Mouse (Mus musculus): ENCODE results near the gene Abcc5. TPM values are rescaled to one million over a fixed set of nuclear protein-coding genes. Genes with fewer than 3 reads are reported as not detected.

Gene Abcc5
- polyA plus RNA-seq, 2 experiments, result 14.5 to 22.8 TPM

GRCm38 (mm10) chr16:20357837-20358236 lies 68.4 kb downstream of the Abcc5 start:
- Histone ChIP-seq H3K27me3 (ENCODE audit: control insufficient read depth, insufficient read depth, low read length) (no peaks in the 10 kb centered on the region), H3K4me3 (ENCODE audit: insufficient read depth in 1 of 2, low read depth in 2 of 2, low read length in 2 of 2) (no peak overlapping the region), H3K9ac (replicated peaks) (no peak overlapping the region), H3K36me3 (replicated peaks; ENCODE audit: control insufficient read depth, insufficient read depth, low read depth) (peaks cover 9% of the 10 kb centered on the region), H3K27ac (no peak overlapping the region), H3K4me1 (replicated peaks; ENCODE audit: control insufficient read depth in 2 of 2, insufficient read depth in 2 of 2, low read length in 1 of 2) (no peaks in the 10 kb centered on the region; a peak in 1 of 4 replicates), H3K9me3 (ENCODE audit: control insufficient read depth, low read length) (no peaks in the 10 kb centered on the region), H3K4me2 (ENCODE audit: low read depth) (no peak overlapping the region)
- WGBS (ENCODE audit: insufficient replicate concordance), result 68% methylated on average over 5 of the region's 5 CpGs
- ATAC-seq (ENCODE audit: insufficient read depth) (no peak), DNase-seq (ENCODE audit: low read depth in 3 of 3, low spot score in 3 of 3) (no peak)
- TF ChIP-seq CTCF (IDR thresholded peaks at IDR 0.05; ENCODE audit: low read depth) (no peak), EP300 (IDR thresholded peaks at IDR 0.05; ENCODE audit: low read depth) (no peak)

GRCm38 (mm10) chr16:20354762-20355161 lies 71.4 kb downstream of the Abcc5 start:
- Histone ChIP-seq H3K36me3 (replicated peaks; ENCODE audit: control insufficient read depth, insufficient read depth, low read depth) (peaks cover 9% of the 10 kb centered on the region), H3K27me3 (ENCODE audit: control insufficient read depth, insufficient read depth, low read length) (no peaks in the 10 kb centered on the region), H3K9me3 (ENCODE audit: control insufficient read depth, low read length) (no peaks in the 10 kb centered on the region), H3K4me3 (ENCODE audit: insufficient read depth in 1 of 2, low read depth in 2 of 2, low read length in 2 of 2) (no peak overlapping the region), H3K9ac (replicated peaks) (no peak overlapping the region), H3K27ac (no peak overlapping the region), H3K4me1 (replicated peaks; ENCODE audit: control insufficient read depth in 2 of 2, insufficient read depth in 2 of 2, low read length in 1 of 2) (no peaks in the 10 kb centered on the region; a peak in 1 of 4 replicates), H3K4me2 (ENCODE audit: low read depth) (no peak overlapping the region)
- DNase-seq (ENCODE audit: low read depth in 3 of 3, low spot score in 3 of 3), result no peak
- ATAC-seq (ENCODE audit: insufficient read depth), result no peak
- WGBS (ENCODE audit: insufficient replicate concordance), result 72% methylated on average over 2 of the region's 2 CpGs
- TF ChIP-seq EP300 (IDR thresholded peaks at IDR 0.05; ENCODE audit: low read depth), result no peak
- TF ChIP-seq CTCF (IDR thresholded peaks at IDR 0.05; ENCODE audit: low read depth), result no peak

GRCm38 (mm10) chr16:20354011-20354410 lies 72.2 kb downstream of the Abcc5 start:
- no peaks in the 10 kb centered on the region for H3K27me3 ChIP-seq (ENCODE audit: control insufficient read depth, insufficient read depth, low read length)
- ATAC-seq (ENCODE audit: insufficient read depth), result no peak
- H3K9me3 ChIP-seq (ENCODE audit: control insufficient read depth, low read length), result no peaks in the 10 kb centered on the region
- H3K36me3 ChIP-seq (replicated peaks; ENCODE audit: control insufficient read depth, insufficient read depth, low read depth), result peaks cover 9% of the 10 kb centered on the region
- no peak overlapping the region for H3K9ac ChIP-seq (replicated peaks)
- no peaks in the 10 kb centered on the region; a peak in 1 of 4 replicates for H3K4me1 ChIP-seq (replicated peaks; ENCODE audit: control insufficient read depth in 2 of 2, insufficient read depth in 2 of 2, low read length in 1 of 2)
- H3K27ac ChIP-seq, result no peak overlapping the region
- DNase-seq (ENCODE audit: low read depth in 3 of 3, low spot score in 3 of 3), result no peak
- no peak overlapping the region for H3K4me2 ChIP-seq (ENCODE audit: low read depth)
- TF ChIP-seq CTCF (IDR thresholded peaks at IDR 0.05; ENCODE audit: low read depth) (no peak), EP300 (IDR thresholded peaks at IDR 0.05; ENCODE audit: low read depth) (no peak)
- no peak overlapping the region for H3K4me3 ChIP-seq (ENCODE audit: insufficient read depth in 1 of 2, low read depth in 2 of 2, low read length in 2 of 2)
- 77% methylated on average over 1 of the region's 1 CpGs for WGBS (ENCODE audit: insufficient replicate concordance)

- DNase-seq (ENCODE audit: low read depth in 3 of 3, low spot score in 3 of 3), result no peak
- Histone ChIP-seq H3K4me1 (replicated peaks; ENCODE audit: control insufficient read depth in 2 of 2, insufficient read depth in 2 of 2, low read length in 1 of 2) (no peaks in the 10 kb centered on the region), H3K4me2 (ENCODE audit: low read depth) (no peak overlapping the region), H3K27ac (no peak overlapping the region), H3K4me3 (ENCODE audit: insufficient read depth in 1 of 2, low read depth in 2 of 2, low read length in 2 of 2) (no peak overlapping the region), H3K9me3 (ENCODE audit: control insufficient read depth, low read length) (no peaks in the 10 kb centered on the region), H3K27me3 (ENCODE audit: control insufficient read depth, insufficient read depth, low read length) (no peaks in the 10 kb centered on the region), H3K9ac (replicated peaks) (no peak overlapping the region), H3K36me3 (replicated peaks; ENCODE audit: control insufficient read depth, insufficient read depth, low read depth) (peaks cover 2% of the 10 kb centered on the region; the same call in 1 of the 2 replicates)
- TF ChIP-seq CTCF (IDR thresholded peaks at IDR 0.05; ENCODE audit: low read depth) (no peak), EP300 (IDR thresholded peaks at IDR 0.05; ENCODE audit: low read depth) (no peak)
- 76% methylated on average over 1 of the region's 1 CpGs for WGBS (ENCODE audit: insufficient replicate concordance)
- ATAC-seq (ENCODE audit: insufficient read depth), result no peak
Observed at GRCm38 (mm10) chr16:20345464-20345863, 80.7 kb downstream of the Abcc5 start.

GRCm38 (mm10) chr16:20338616-20339015 lies 87.6 kb downstream of the Abcc5 start:
- peaks cover 2% of the 10 kb centered on the region; the same call in 1 of the 2 replicates for H3K36me3 ChIP-seq (replicated peaks; ENCODE audit: control insufficient read depth, insufficient read depth, low read depth)
- no peak overlapping the region for H3K9ac ChIP-seq (replicated peaks)
- 78% methylated on average over 3 of the region's 3 CpGs for WGBS (ENCODE audit: insufficient replicate concordance)
- no peak overlapping the region for H3K27ac ChIP-seq
- ATAC-seq (ENCODE audit: insufficient read depth) (no peak), DNase-seq (ENCODE audit: low read depth in 3 of 3, low spot score in 3 of 3) (no peak)
- no peaks in the 10 kb centered on the region for H3K4me1 ChIP-seq (replicated peaks; ENCODE audit: control insufficient read depth in 2 of 2, insufficient read depth in 2 of 2, low read length in 1 of 2)
- no peaks in the 10 kb centered on the region for H3K27me3 ChIP-seq (ENCODE audit: control insufficient read depth, insufficient read depth, low read length)
- no peak for TF ChIP-seq EP300 (IDR thresholded peaks at IDR 0.05; ENCODE audit: low read depth)
- no peaks in the 10 kb centered on the region for H3K9me3 ChIP-seq (ENCODE audit: control insufficient read depth, low read length)
- H3K4me3 ChIP-seq (ENCODE audit: insufficient read depth in 1 of 2, low read depth in 2 of 2, low read length in 2 of 2), result no peak overlapping the region
- no peak overlapping the region for H3K4me2 ChIP-seq (ENCODE audit: low read depth)
